Mouse (Mus musculus): Measurements from ENCODE around the gene Aqp1. TPM values are rescaled to one million over a fixed set of nuclear protein-coding genes. Genes with fewer than 3 reads are reported as not detected.

Gene Aqp1
- polyA plus RNA-seq, 1 experiment from 2014 or later: 6.4 TPM

DNA sequence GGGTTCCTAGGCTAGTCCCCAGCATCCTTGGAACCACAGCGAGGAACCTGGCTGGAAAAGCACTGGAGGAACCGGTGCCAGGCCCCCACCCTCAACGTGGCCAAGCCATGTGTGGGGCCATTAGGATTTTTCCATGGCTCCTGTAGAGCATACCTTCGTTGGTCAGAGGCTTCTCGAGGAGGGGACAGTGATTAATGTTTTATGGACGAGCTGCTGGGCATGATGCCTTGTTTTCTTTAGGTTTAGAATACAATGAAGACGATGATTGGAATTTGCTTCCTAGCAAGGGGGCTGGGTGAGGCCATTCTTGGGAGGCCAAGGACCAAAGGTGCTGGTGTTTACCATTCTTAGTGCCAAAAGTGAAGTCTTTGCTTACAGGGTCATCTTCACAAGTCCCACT is 15.5 kb downstream of the Aqp1 start:
- Histone ChIP-seq H3K27ac (ENCODE audit: low read length) (no peak overlapping the region), H3K4me1 (replicated peaks; ENCODE audit: control insufficient read depth, insufficient read depth, low read length) (no peaks in the 10 kb centered on the region), H3K4me2 (ENCODE audit: low read length) (no peak overlapping the region), H3K36me3 (ENCODE audit: control insufficient read depth, insufficient read depth) (no peaks in the 10 kb centered on the region), H3K4me3 (replicated peaks; ENCODE audit: low read length) (no peak overlapping the region), H3K9ac (replicated peaks; ENCODE audit: low read depth, low read length) (no peak overlapping the region), H3K27me3 (replicated peaks; ENCODE audit: control insufficient read depth, insufficient read depth, low read length) (no peaks in the 10 kb centered on the region), H3K9me3 (ENCODE audit: control insufficient read depth, low read length) (peaks cover 4% of the 10 kb centered on the region; the same call in 1 of the 2 replicates)
- ATAC-seq: no peak
- WGBS: 82% methylated on average over 7 of the region's 7 CpGs

DNA sequence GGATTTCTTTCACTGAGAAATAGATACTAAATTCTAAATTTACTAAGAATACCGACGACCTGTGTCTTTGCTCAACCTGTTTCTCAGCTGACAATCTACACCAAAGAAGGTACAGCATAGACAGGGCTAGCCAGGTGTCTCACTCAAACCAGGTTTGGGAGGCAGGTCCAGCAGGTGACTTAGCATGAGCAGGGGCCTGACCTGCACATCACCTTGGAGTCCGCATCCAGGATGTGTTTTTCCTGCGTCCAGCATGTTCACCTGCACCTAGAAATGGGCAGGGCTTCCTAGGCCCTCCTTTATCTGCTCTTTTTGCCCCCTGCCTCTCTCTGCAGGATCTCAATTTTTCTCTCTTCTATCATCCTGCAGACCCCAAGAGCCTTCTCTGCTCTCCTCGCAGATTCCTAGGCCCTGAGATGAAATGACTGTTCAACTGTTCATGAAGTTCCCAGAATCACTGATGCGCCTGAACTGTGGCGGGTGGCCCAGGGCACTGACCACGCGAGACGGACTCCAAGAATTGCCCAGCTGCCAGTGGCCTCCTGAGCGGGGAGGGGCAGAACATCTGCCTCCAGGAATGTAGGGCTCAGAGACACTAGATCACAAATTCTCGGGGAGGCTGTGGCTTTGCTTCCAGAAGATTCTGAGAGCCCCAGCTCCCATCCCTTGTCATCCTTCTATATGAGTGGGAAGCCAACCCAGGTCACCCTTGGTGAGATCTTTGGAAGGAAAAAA is 17.6 kb downstream of the Aqp1 start:
- H3K4me2 ChIP-seq (ENCODE audit: low read length): no peak overlapping the region
- no peaks in the 10 kb centered on the region for H3K4me1 ChIP-seq (replicated peaks; ENCODE audit: control insufficient read depth, insufficient read depth, low read length)
- ATAC-seq: no peak
- H3K36me3 ChIP-seq (ENCODE audit: control insufficient read depth, insufficient read depth): no peaks in the 10 kb centered on the region
- H3K4me3 ChIP-seq (replicated peaks; ENCODE audit: low read length): no peak overlapping the region
- H3K9ac ChIP-seq (replicated peaks; ENCODE audit: low read depth, low read length): no peak overlapping the region
- H3K27ac ChIP-seq (ENCODE audit: low read length): no peak overlapping the region
- WGBS: 83% methylated on average over 12 of the region's 12 CpGs
- H3K27me3 ChIP-seq (replicated peaks; ENCODE audit: control insufficient read depth, insufficient read depth, low read length): no peaks in the 10 kb centered on the region
- H3K9me3 ChIP-seq (ENCODE audit: control insufficient read depth, low read length): peaks cover 4% of the 10 kb centered on the region; the same call in 1 of the 2 replicates

DNA sequence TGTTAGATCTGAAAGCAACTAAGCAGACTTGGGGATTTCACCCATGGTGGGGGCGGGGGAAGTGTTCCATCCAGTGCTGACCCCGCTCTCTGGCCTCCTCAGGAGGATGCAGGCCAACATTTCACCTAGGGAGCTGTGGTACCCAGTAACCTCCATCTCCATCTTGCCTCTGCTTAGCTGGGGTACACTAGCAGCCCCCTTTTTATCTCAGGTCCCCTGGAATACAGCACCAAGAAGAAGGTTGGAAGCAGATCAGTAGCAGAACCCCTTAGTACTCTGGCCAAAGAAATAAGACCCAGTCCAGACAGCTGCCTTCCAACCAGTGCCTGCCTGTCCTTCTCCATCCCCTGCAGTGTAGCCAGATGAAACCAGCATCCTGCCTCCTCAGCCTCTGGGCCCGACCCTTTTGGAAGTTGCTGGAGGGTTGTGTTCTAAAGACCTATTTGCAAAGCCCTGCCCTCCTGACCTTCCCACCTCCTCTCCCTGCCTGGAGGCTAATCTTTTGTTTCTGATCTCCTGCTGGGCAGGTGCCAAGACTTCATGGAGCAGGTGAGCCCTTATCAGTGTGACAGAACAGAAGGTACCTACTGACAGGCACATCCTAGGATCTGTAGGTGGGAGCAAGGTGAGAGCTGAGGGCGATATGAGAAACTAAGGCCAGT is 18.4 kb downstream of the Aqp1 start:
- Histone ChIP-seq H3K4me1 (replicated peaks; ENCODE audit: control insufficient read depth, insufficient read depth, low read length) (no peaks in the 10 kb centered on the region), H3K9me3 (ENCODE audit: control insufficient read depth, low read length) (peaks cover 4% of the 10 kb centered on the region; the same call in 1 of the 2 replicates), H3K4me2 (ENCODE audit: low read length) (no peak overlapping the region), H3K36me3 (ENCODE audit: control insufficient read depth, insufficient read depth) (no peaks in the 10 kb centered on the region), H3K9ac (replicated peaks; ENCODE audit: low read depth, low read length) (no peak overlapping the region), H3K27me3 (replicated peaks; ENCODE audit: control insufficient read depth, insufficient read depth, low read length) (no peaks in the 10 kb centered on the region), H3K27ac (ENCODE audit: low read length) (no peak overlapping the region), H3K4me3 (replicated peaks; ENCODE audit: low read length) (no peak overlapping the region)
- 71% methylated on average over 4 of the region's 4 CpGs for WGBS
- ATAC-seq: no peak

DNA sequence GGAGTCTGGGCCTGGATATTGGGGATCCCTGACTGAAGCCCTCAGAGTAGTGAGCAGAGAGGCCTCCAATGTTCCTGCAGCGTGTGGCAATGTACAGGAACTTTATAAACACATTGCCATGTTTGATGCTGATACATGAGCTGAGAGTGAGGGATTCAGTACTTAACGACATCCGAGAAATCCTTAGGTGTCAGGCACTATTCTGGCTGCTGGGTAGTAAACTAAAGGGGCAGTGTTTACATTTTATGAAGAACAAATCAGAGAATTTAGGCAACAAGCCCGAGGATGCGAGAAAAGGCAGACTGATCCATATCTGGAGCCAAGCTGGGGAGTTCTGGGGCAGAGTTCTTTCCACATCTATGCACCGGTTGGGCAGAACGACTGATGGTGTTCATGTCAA is 19.3 kb downstream of the Aqp1 start:
- Histone ChIP-seq H3K4me2 (ENCODE audit: low read length) (no peak overlapping the region), H3K27ac (ENCODE audit: low read length) (no peak overlapping the region), H3K4me1 (replicated peaks; ENCODE audit: control insufficient read depth, insufficient read depth, low read length) (no peaks in the 10 kb centered on the region), H3K27me3 (replicated peaks; ENCODE audit: control insufficient read depth, insufficient read depth, low read length) (no peaks in the 10 kb centered on the region), H3K9me3 (ENCODE audit: control insufficient read depth, low read length) (no peaks in the 10 kb centered on the region), H3K36me3 (ENCODE audit: control insufficient read depth, insufficient read depth) (no peaks in the 10 kb centered on the region), H3K9ac (replicated peaks; ENCODE audit: low read depth, low read length) (no peak overlapping the region), H3K4me3 (replicated peaks; ENCODE audit: low read length) (no peak overlapping the region)
- 76% methylated on average over 7 of the region's 7 CpGs for WGBS
- ATAC-seq: no peak

- Histone ChIP-seq H3K4me1 (replicated peaks; ENCODE audit: control insufficient read depth, insufficient read depth, low read length) (no peaks in the 10 kb centered on the region), H3K9me3 (ENCODE audit: control insufficient read depth, low read length) (no peaks in the 10 kb centered on the region), H3K27ac (ENCODE audit: low read length) (no peak overlapping the region), H3K36me3 (ENCODE audit: control insufficient read depth, insufficient read depth) (no peaks in the 10 kb centered on the region), H3K27me3 (replicated peaks; ENCODE audit: control insufficient read depth, insufficient read depth, low read length) (no peaks in the 10 kb centered on the region), H3K9ac (replicated peaks; ENCODE audit: low read depth, low read length) (no peak overlapping the region), H3K4me2 (ENCODE audit: low read length) (no peak overlapping the region), H3K4me3 (replicated peaks; ENCODE audit: low read length) (no peak overlapping the region)
- WGBS: 72% methylated on average over 5 of the region's 5 CpGs
- ATAC-seq: no peak
Measured at GRCm38 (mm10) chr6:55356017-55356703, 19.9 kb downstream of the Aqp1 start.

DNA sequence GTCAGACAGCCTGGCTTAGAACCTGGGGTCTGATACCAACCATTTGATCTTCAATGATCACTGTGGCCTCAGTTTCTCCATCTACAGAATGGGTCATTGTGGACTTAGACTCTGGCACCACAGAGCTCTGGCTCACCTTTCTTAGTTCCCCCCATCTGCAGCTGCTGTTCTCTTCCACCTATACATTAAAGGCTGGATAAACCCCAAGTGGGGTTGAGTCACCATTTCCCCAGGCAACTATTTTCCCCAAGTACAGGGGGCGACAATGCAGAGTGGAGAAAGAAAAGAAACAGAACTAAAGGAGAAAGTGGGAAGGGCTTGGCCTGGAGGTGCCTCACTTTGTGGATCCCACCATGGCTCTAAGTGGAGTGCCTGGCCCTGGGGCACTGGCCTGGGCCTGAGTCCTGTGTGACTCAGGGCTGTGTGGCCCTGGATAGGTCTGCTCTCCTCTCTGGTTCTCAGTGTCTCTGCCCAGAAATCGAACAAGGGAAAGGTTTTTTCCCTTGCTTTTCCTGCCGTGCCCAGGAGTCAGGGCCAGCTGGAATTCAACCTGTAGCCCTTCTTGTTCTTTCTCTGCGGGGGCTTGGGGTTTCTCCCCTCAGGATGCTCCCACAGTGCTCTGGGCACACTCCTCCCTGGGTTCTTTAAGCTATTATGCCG is 20.9 kb downstream of the Aqp1 start:
- Histone ChIP-seq H3K9me3 (ENCODE audit: control insufficient read depth, low read length) (no peaks in the 10 kb centered on the region), H3K4me2 (ENCODE audit: low read length) (no peak overlapping the region), H3K27ac (ENCODE audit: low read length) (no peak overlapping the region), H3K9ac (replicated peaks; ENCODE audit: low read depth, low read length) (no peak overlapping the region), H3K4me1 (replicated peaks; ENCODE audit: control insufficient read depth, insufficient read depth, low read length) (no peaks in the 10 kb centered on the region), H3K4me3 (replicated peaks; ENCODE audit: low read length) (no peak overlapping the region), H3K36me3 (ENCODE audit: control insufficient read depth, insufficient read depth) (no peaks in the 10 kb centered on the region), H3K27me3 (replicated peaks; ENCODE audit: control insufficient read depth, insufficient read depth, low read length) (no peaks in the 10 kb centered on the region)
- WGBS: 47% methylated on average over 5 of the region's 5 CpGs
- no peak for ATAC-seq

DNA sequence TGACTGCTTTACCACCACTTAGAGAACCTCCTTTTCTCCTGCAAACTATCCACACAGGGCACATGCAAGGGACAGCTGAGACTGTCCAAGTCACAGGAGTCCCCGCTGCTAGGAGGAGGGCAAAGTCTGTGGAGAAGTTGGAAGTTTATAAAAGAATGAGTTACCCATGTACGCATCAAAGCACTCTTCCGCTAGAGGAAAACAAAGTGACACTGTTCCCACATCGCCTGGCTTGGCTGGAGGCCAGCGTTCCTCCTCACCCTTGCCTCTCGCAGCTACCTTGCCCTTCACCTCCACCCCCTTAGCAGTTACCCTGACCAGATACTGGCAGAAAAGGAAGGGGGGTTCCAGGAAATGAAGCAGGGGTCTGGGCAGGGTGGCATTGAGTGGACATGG is 21.4 kb downstream of the Aqp1 start:
- Histone ChIP-seq H3K27me3 (replicated peaks; ENCODE audit: control insufficient read depth, insufficient read depth, low read length) (no peaks in the 10 kb centered on the region), H3K36me3 (ENCODE audit: control insufficient read depth, insufficient read depth) (no peaks in the 10 kb centered on the region), H3K9me3 (ENCODE audit: control insufficient read depth, low read length) (no peaks in the 10 kb centered on the region), H3K9ac (replicated peaks; ENCODE audit: low read depth, low read length) (no peak overlapping the region), H3K4me2 (ENCODE audit: low read length) (no peak overlapping the region), H3K27ac (ENCODE audit: low read length) (no peak overlapping the region), H3K4me3 (replicated peaks; ENCODE audit: low read length) (no peak overlapping the region), H3K4me1 (replicated peaks; ENCODE audit: control insufficient read depth, insufficient read depth, low read length) (no peaks in the 10 kb centered on the region)
- 38% methylated on average over 6 of the region's 6 CpGs for WGBS
- no peak for ATAC-seq

DNA sequence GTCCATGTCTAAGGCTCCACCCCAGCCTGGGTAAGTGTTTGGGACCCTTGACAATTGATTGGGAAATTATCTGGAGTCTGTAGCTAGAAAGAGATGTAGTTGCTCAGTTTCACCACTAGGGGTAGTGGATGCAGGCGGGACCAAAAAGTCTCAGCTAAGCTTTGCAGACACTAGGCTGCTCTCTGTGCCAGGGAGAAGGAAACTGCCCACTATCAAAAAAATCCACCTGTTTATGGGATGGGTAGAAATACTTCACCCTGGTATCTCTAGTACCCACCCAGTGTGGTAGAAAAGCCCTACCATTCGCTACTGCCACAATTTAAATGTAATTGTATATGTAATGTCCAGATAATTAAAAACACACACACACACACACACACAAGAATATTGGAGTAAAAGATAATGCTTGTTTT is 22.5 kb downstream of the Aqp1 start:
- Histone ChIP-seq H3K9ac (replicated peaks; ENCODE audit: low read depth, low read length) (no peak overlapping the region), H3K27ac (ENCODE audit: low read length) (no peak overlapping the region), H3K4me1 (replicated peaks; ENCODE audit: control insufficient read depth, insufficient read depth, low read length) (no peaks in the 10 kb centered on the region), H3K36me3 (ENCODE audit: control insufficient read depth, insufficient read depth) (no peaks in the 10 kb centered on the region), H3K4me2 (ENCODE audit: low read length) (no peak overlapping the region), H3K9me3 (ENCODE audit: control insufficient read depth, low read length) (no peaks in the 10 kb centered on the region), H3K4me3 (replicated peaks; ENCODE audit: low read length) (no peak overlapping the region), H3K27me3 (replicated peaks; ENCODE audit: control insufficient read depth, insufficient read depth, low read length) (no peaks in the 10 kb centered on the region)
- 0 out of 2 replicates have a peak, but pooled peaks have one; percentile 23 for ATAC-seq
- WGBS: 39% methylated on average over 2 of the region's 2 CpGs

- no peak overlapping the region for H3K27ac ChIP-seq (ENCODE audit: low read length)
- 89% methylated on average over 1 of the region's 1 CpGs for WGBS
- H3K9me3 ChIP-seq (ENCODE audit: control insufficient read depth, low read length): no peaks in the 10 kb centered on the region
- H3K27me3 ChIP-seq (replicated peaks; ENCODE audit: control insufficient read depth, insufficient read depth, low read length): no peaks in the 10 kb centered on the region
- H3K36me3 ChIP-seq (ENCODE audit: control insufficient read depth, insufficient read depth): no peaks in the 10 kb centered on the region
- no peak overlapping the region for H3K4me2 ChIP-seq (ENCODE audit: low read length)
- H3K4me1 ChIP-seq (replicated peaks; ENCODE audit: control insufficient read depth, insufficient read depth, low read length): no peaks in the 10 kb centered on the region
- no peak for ATAC-seq
- no peak overlapping the region for H3K4me3 ChIP-seq (replicated peaks; ENCODE audit: low read length)
- H3K9ac ChIP-seq (replicated peaks; ENCODE audit: low read depth, low read length): no peak overlapping the region
Measured at GRCm38 (mm10) chr6:55362663-55363062, 26.4 kb downstream of the Aqp1 start.
